Mouse (Mus musculus): ENCODE measurements at regions not wholly inside any gene's neighbourhood (a gene's known extent, or its start where the extent isn't known, plus 50 kb on each side); places are given as distances from the start of the nearest gene placed in this dataset.

DNA sequence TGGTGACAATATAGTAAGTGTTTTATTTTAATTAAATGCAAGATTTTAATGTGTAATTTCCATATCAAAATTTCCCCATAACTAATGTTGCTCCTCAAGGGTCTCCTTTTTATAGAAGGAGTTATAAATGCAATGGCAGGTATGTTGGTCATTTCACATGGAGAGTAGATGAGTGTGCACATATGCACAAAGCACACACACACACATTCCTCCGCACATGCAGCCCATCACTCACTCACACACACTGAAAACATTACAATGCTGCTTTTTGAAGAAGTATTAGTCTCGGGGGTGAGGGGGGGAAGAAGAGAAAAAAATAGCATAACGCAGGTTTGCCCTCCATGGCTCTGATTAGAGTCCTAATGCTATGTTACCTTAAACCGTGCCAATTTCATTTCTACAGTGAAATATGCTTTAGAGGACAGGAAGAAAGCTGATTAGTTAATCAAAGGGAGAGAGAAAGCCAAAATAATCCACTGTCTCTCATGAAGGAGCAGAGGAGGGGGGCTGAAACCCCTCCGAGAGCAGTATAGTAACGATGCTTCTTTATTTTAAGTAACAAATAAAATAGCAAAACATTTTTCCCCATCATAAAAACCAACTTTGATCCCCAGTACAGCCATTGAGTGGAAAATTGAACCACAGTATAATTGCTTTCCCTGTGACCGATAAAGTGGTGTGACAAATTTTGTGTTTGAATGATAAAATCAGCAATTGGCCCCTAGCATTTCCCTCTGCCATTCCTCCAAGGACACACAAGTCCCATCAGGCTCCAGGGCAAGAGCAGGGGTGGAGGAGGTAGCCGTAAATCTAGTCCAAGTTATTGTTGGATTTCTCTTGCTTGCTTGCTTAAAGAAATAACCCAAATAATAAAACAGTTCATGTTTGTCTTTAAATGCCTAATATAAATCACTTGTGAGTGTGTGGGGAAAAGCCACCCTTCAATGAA, 465.0 kb downstream of the Tfap2b start:
- H3K4me3 ChIP-seq = no peak overlapping the region
- H3K9ac ChIP-seq (replicated peaks) = no peak overlapping the region
- no peak overlapping the region for H3K4me2 ChIP-seq (replicated peaks)
- WGBS = 69% methylated on average over 8 of the region's 8 CpGs
- no peaks in the 10 kb centered on the region for H3K36me3 ChIP-seq
- no peaks in the 10 kb centered on the region for H3K9me3 ChIP-seq
- H3K27ac ChIP-seq (replicated peaks) = no peak overlapping the region
- no peak for ATAC-seq (ENCODE audit: low FRiP score, low read depth)
- no peaks in the 10 kb centered on the region for H3K27me3 ChIP-seq
- H3K4me1 ChIP-seq = 0 out of 2 replicates have a peak, but pooled peaks cover 3% of the 10 kb centered on the region

DNA sequence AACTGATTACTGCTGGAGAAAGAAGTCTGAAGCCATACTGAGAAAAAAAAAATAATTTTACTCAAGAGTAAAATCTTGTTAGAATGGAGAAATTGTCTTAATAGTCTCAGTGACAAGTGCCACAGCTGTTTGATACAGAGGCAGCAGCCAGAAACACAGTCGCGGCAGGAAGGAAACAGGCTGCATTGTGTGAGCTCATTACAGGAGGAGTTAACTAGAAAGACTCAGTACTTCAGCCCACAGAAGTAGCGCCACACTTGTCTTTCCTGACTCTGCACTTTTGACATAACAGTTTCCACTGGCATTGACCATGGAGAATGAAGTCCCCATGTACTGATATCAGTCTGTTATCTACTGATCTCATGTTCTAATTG, 465.7 kb downstream of the Tfap2b start:
- H3K27ac ChIP-seq (replicated peaks) = no peak overlapping the region
- 52% methylated on average over 3 of the region's 3 CpGs for WGBS
- H3K4me1 ChIP-seq = 0 out of 2 replicates have a peak, but pooled peaks cover 3% of the 10 kb centered on the region
- no peaks in the 10 kb centered on the region for H3K36me3 ChIP-seq
- no peak overlapping the region for H3K9ac ChIP-seq (replicated peaks)
- no peaks in the 10 kb centered on the region for H3K9me3 ChIP-seq
- no peak overlapping the region for H3K4me2 ChIP-seq (replicated peaks)
- H3K4me3 ChIP-seq = no peak overlapping the region
- H3K27me3 ChIP-seq = no peaks in the 10 kb centered on the region
- no peak for ATAC-seq (ENCODE audit: low FRiP score, low read depth)

DNA sequence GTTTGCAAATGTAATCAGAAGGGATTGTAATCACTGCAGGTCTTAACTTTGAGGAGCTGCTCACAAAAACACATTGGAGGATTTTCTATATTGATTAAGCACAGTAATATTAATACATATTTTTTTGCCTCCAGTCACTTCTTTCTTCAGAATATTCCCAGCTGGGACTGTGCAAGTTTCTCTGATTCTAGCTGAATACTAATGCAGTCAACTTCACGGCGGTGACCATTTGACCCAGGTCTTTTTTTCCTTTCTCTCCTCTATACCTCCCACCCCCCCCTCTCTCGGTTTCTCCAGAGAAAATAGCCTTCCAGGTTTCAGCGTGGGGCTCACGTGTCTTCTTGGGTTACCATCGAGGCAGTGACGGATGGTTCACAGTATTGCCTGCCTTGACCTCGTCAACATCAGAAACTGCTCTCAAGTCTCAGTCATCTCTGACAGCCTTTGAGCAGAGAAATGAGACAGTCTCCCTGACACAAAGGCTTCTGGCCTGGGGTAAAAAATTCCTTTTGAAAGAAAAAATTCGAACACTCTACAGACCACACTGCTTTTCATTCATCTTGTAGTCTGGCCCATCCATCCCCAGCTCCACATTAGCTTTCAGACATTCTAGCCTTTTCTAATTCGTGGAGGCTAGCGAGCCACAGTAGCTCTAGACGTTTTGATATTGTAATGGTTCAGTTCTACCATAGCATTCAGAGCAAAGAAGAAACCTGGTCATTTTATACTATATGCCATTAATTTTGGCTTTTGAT, 472.5 kb downstream of the Tfap2b start:
- H3K4me2 ChIP-seq (replicated peaks) = no peak overlapping the region
- ATAC-seq (ENCODE audit: low FRiP score, low read depth) = peak; percentile 44
- WGBS = 59% methylated on average over 12 of the region's 12 CpGs
- no peaks in the 10 kb centered on the region for H3K4me1 ChIP-seq
- no peaks in the 10 kb centered on the region for H3K27me3 ChIP-seq
- H3K9ac ChIP-seq (replicated peaks) = no peak overlapping the region
- H3K9me3 ChIP-seq = no peaks in the 10 kb centered on the region
- H3K27ac ChIP-seq (replicated peaks) = no peak overlapping the region
- H3K4me3 ChIP-seq = no peak overlapping the region
- no peaks in the 10 kb centered on the region for H3K36me3 ChIP-seq
